Mouse (Mus musculus) layer of hippocampus, postnatal 14 days (tissue): ENCODE results near the gene Tpst1. TPM values are rescaled to one million over a fixed set of nuclear protein-coding genes. Genes with fewer than 3 reads are reported as not detected.

Experiments used
- DNase-seq, 2 experiments: peaks; one replicate each; pipeline ENCODE4 v3.0.0; 2021 to 2022; ENCODE audit warnings: low spot score in 2 of 2, mixed read lengths in 1 of 2
- total RNA-seq, 2 experiments: library from RNA; stranded (reverse); gene quantifications; 2 replicates each; pipeline ENCODE4 v1.2.3; 2021

Gene Tpst1
- total RNA-seq, 2 experiments from 2014 or later, result 47.3 to 48.8 TPM

DNA sequence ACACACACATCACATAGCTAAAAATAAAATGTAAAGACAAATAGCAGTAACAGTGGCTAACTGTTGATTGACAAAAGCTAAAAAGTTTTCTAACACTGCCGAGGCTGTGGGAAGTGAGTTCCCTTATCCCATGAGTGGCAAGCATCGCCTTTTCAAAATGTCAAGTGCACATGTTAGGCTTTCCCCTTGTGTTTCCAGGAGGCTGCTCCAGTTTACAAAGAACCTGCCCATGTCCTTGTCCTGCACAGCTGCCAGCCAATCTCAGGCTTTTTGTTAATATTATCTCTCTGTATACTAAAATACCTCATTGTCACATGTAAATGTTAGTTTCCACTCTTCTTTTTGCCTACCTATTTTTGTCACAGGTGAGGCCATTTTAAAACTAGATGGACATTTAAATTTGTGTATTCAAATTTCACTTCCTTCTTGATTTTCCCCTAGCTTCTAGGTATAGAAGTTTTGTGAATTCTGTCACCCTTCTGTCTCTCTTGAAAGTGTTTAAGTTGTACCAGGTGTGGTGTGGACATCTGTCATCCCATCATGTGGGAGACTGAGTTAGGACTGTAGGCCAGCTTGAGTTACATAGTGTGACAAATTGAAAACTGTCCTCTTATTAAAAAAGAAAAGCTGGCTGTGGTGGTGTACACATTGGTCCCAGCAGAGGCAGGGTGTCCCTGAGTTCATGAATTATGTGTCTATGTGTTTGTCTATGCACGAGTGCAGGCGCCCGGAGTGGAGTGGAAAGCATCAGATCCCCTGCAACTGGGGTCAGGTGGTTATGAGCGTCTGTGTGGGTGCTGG, 108.8 kb downstream of the Tpst1 start:
- DNase-seq, result no peak

DNA sequence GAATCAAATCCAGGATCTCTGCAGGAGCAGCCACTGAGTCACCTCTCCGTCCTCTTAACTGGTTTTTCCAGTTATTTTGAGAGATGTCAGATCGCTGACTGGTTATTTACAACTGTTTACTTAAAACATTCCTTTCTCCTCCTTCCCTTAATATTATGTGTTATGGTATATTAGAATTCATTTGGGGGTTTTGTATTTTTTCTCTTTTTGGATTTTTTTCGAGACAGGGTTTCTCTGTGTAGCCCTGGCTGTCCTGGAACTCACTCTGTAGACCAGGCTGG, 109.4 kb downstream of the Tpst1 start:
- DNase-seq, result no peak

DNA sequence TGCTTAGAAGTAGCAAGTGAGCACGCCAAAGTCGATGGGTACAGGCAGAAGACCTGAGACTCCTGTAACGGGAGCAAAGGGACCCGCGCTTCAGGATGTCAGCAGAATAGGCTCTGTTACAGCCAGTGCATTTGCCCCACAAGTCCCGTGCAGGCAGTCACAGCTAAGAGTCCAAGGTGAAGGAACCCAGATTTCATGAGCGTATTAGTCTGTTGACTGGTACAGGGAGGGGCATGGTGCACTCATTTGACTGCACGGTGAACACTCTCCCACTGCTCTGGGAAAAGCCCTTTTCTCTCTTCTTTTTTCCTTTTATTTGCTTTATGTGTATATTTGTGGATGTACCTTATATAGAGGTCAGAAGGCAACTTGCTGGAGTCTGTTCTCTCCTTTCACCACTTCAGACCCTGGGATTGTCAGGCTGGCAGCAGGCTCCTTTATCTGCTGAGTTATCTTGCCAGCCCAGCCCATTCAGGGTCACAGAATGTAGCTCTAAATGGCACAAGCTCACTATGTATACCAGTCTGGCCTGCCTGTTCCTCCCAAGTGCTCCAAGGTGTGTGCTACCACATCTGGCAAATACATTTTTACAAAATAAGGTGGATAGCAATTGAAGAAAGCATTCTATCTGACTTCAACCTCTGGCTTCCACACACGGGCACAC, 111.2 kb downstream of the Tpst1 start:
- DNase-seq, result no peak

DNA sequence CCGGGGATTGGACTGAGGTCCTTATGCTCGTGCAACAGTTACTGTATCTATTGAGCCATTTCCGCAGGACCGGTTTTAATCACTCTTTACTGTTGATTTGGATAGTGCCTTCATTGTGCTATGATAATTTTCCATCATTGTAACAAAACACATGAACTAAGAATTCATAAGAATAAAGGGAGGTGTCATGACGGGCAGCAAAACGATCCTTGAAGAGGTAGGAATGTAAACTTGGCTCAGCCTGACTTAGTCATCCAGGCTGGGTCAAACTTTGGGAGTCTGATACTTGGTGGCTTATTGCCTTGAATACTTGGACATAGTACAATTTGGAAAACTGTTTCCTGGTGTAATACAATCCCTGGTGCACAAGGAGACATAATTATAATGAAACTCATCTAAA, 112.2 kb downstream of the Tpst1 start:
- DNase-seq, result no peak

Other genes starting within 250 kb of the Tpst1 start
- gene Sumf2, start 226.3 kb upstream of the Tpst1 start, total RNA-seq, result 10 to 100 TPM; 18.8 to 19.3 TPM
- gene Chchd2, start 185.9 kb upstream of the Tpst1 start, total RNA-seq, result 100 to 1,000 TPM; 412 to 435 TPM
- gene Zbed5, start 177.6 kb upstream of the Tpst1 start, total RNA-seq, result 1 to 10 TPM; 4.2 to 4.6 TPM
- 10 to 100 TPM; 19.7 to 20.3 TPM for gene Phkg1, start 174.8 kb upstream of the Tpst1 start, total RNA-seq
- 1 to 10 TPM; 2.1 to 2.4 TPM for gene Nupr1l, start 164.8 kb upstream of the Tpst1 start, total RNA-seq
- gene Vkorc1l1, start 131.4 kb upstream of the Tpst1 start, total RNA-seq, result 10 to 100 TPM; 41.5 to 43.9 TPM
- 10 to 100 TPM; 13.1 to 13.7 TPM for gene Gusb, start 70.3 kb upstream of the Tpst1 start, total RNA-seq
- 10 to 100 TPM; 19.2 to 21.5 TPM for gene Asl, start 44.1 kb upstream of the Tpst1 start, total RNA-seq
- 10 to 100 TPM; 29.9 to 34.0 TPM for gene Crcp, start 44.0 kb upstream of the Tpst1 start, total RNA-seq
- gene Kctd7, start 71.5 kb downstream of the Tpst1 start, total RNA-seq, result 10 to 100 TPM; 11.5 to 13.3 TPM
- gene Rabgef1, start 98.5 kb downstream of the Tpst1 start, total RNA-seq, result 10 to 100 TPM; 34.3 to 38.7 TPM
- 10 to 100 TPM; 32.5 to 32.6 TPM for gene Tmem248, start 143.8 kb downstream of the Tpst1 start, total RNA-seq
- 10 to 100 TPM; 61.8 to 62.4 TPM for gene Sbds, start 182.2 kb downstream of the Tpst1 start, total RNA-seq
- 10 to 100 TPM; 17.3 to 18.0 TPM for gene Tyw1, start 182.3 kb downstream of the Tpst1 start, total RNA-seq